9 mouse cellular contexts compared by ENCODE assay signal in genomic region chr11:108344759-108345158, GRCm38 (mm10). TPM values are rescaled to one million over a fixed set of nuclear protein-coding genes. Genes with fewer than 3 reads are reported as not detected.
DNase-seq lines count a peak whose midpoint lies in the region; ATAC-seq and TF ChIP-seq lines count a peak whose summit lies in the region.
"Had no signal": no experiment of that assay in that cellular context is flagged by ENCODE, and none has a peak within 500 bp of the region (broad histone marks: within the 10 kb centered on the region; RNA-seq: fewer than 3 reads in every experiment).

No protein-coding gene starts in this region.

- no peak for TF ChIP-seq CTCF in left cerebral cortex, adult 2 months (IDR thresholded peaks at IDR 0.05)
- TF ChIP-seq CTCF in intestine, postnatal 0 days (IDR thresholded peaks at IDR 0.05; ENCODE audit: low read depth): no peak

- peak overlapping the region; percentile 100; the same call in 1 of the 2 replicates for H3K4me2 ChIP-seq in forebrain, embryonic 11.5 days (ENCODE audit: low read depth, low read length, severe bottlenecking)
- peak overlapping the region; percentile 94 for H3K4me2 ChIP-seq in intestine, postnatal 0 days (replicated peaks; ENCODE audit: low read depth)
- peak overlapping the region; percentile 68 for H3K4me2 ChIP-seq in myocyte (ENCODE audit: low read depth)

- no peak overlapping the region; the same call in 1 of the 2 replicates for H3K27ac ChIP-seq in left cerebral cortex, adult 2 months
- no peak overlapping the region for H3K27ac ChIP-seq in forebrain, embryonic 11.5 days (ENCODE audit: low read depth, low read length)
- peak overlapping the region; percentile 85; the same call in 1 of the 2 replicates for H3K27ac ChIP-seq in intestine, postnatal 0 days (ENCODE audit: low read depth, low read length)

- no peak for TF ChIP-seq POLR2A in myocyte (IDR thresholded peaks at IDR 0.05; ENCODE audit: insufficient read length, low read depth)

- ATAC-seq in forebrain, embryonic 11.5 days (replicated peaks; ENCODE audit: low FRiP score): no peak
- no peak for ATAC-seq in intestine, postnatal 0 days

- WGBS in forebrain, embryonic 11.5 days: 50% methylated on average over 8 of the region's 8 CpGs
- WGBS in intestine, postnatal 0 days: 53% methylated on average over 8 of the region's 8 CpGs

- no peak overlapping the region for H3ac ChIP-seq in myocyte (ENCODE audit: control insufficient read depth, insufficient read length)

- H3K9ac ChIP-seq in forebrain, embryonic 11.5 days (ENCODE audit: low read length): no peak overlapping the region
- H3K9ac ChIP-seq in intestine, postnatal 0 days (ENCODE audit: low read depth, low read length): no peak overlapping the region

- H3K27me3 ChIP-seq in forebrain, embryonic 11.5 days (ENCODE audit: control insufficient read depth, insufficient read depth, low read length): peaks cover 10% of the 10 kb centered on the region
- no peaks in the 10 kb centered on the region for H3K27me3 ChIP-seq in intestine, postnatal 0 days (replicated peaks; ENCODE audit: control insufficient read depth, insufficient read depth, low read length)
- no peaks in the 10 kb centered on the region for H3K27me3 ChIP-seq in myocyte (ENCODE audit: control insufficient read depth, insufficient read depth, insufficient read length)

- H3K36me3 ChIP-seq in forebrain, embryonic 11.5 days (ENCODE audit: control insufficient read depth, insufficient read depth, low read length): no peaks in the 10 kb centered on the region
- H3K36me3 ChIP-seq in intestine, postnatal 0 days (ENCODE audit: control insufficient read depth, insufficient read depth): no peaks in the 10 kb centered on the region
- H3K36me3 ChIP-seq in myocyte (ENCODE audit: control insufficient read depth, insufficient read depth): peaks cover 3% of the 10 kb centered on the region

- DNase-seq in left cerebral cortex, adult 2 months (ENCODE audit: extremely low spot score in 1 of 2, low spot score in 2 of 2): no peak
- no peak for DNase-seq in left cerebral cortex, postnatal 14 days (ENCODE audit: low spot score in 2 of 2)
- no peak for DNase-seq in forebrain, embryonic 11.5 days (ENCODE audit: low spot score)
- DNase-seq in retina, embryonic 14.5 days (ENCODE audit: low spot score): no peak
- no peak for DNase-seq in adrenal gland, postnatal 10 days
- no peak for DNase-seq in right cerebral cortex, postnatal 36 days (ENCODE audit: low spot score in 2 of 2)
- DNase-seq: gastrocnemius, postnatal 10 days had no signal

- H3K79me2 ChIP-seq in myocyte (ENCODE audit: control insufficient read depth, insufficient read depth): peaks cover 21% of the 10 kb centered on the region

- H3K4me1 ChIP-seq in forebrain, embryonic 11.5 days (replicated peaks; ENCODE audit: control insufficient read depth, insufficient read depth, low read length): peaks cover 9% of the 10 kb centered on the region
- 0 out of 2 replicates have a peak, but pooled peaks cover 2% of the 10 kb centered on the region for H3K4me1 ChIP-seq in intestine, postnatal 0 days (replicated peaks; ENCODE audit: control insufficient read depth, insufficient read depth, low read length)

- no peaks in the 10 kb centered on the region for H3K9me3 ChIP-seq in forebrain, embryonic 11.5 days (ENCODE audit: control insufficient read depth, low read length)
- H3K9me3 ChIP-seq in intestine, postnatal 0 days (ENCODE audit: control insufficient read depth): no peaks in the 10 kb centered on the region

- intact Hi-C loops in left cerebral cortex, adult 2 months (cut with DNase I): no loop called here
- intact Hi-C loops in left cerebral cortex, postnatal 14 days (cut with DNase I): loop anchor here (5.0 kb wide), 3 partner anchors 47 to 217 kb away; no protein-coding TSS in a partner anchor

- peak overlapping the region; percentile 93 for H3K4me3 ChIP-seq in left cerebral cortex, adult 2 months
- H3K4me3 ChIP-seq in forebrain, embryonic 11.5 days (ENCODE audit: low read depth, low read length): peak overlapping the region; percentile 70; the same call in 1 of the 2 replicates
- peak overlapping the region; percentile 92 for H3K4me3 ChIP-seq in intestine, postnatal 0 days (ENCODE audit: low read depth, low read length)
- H3K4me3 ChIP-seq in myocyte: peak overlapping the region; percentile 91

TF ChIP-seq in myocyte, 11 proteins besides CTCF, POLR2A, EP300 and RAD21:
- TF ChIP-seq SRF (IDR thresholded peaks at IDR 0.05; ENCODE audit: control insufficient read depth, insufficient read length, low read depth): no peak
- no peak for TF ChIP-seq E2F4 (IDR thresholded peaks at IDR 0.05; ENCODE audit: insufficient read depth)
- no peak for TF ChIP-seq MYOD1 (IDR thresholded peaks at IDR 0.05; ENCODE audit: control insufficient read depth in 1 of 3, insufficient read length in 2 of 3, low read depth in 2 of 3)
- no peak for TF ChIP-seq TCF3 (IDR thresholded peaks at IDR 0.05; ENCODE audit: insufficient read length, low read depth)
- no peak for TF ChIP-seq MAX (IDR thresholded peaks at IDR 0.05; ENCODE audit: low read depth)
- TF ChIP-seq CEBPB (IDR thresholded peaks at IDR 0.05; ENCODE audit: insufficient read depth, poor library complexity, severe bottlenecking): no peak
- no peak for TF ChIP-seq REST (IDR thresholded peaks at IDR 0.05; ENCODE audit: insufficient read depth, insufficient read length)

RNA-seq across cellular contexts. Expression of gene Prkca, which starts 1.0 kb away (rescaled TPM):
- 100 to 1,000 TPM; 186 to 189 TPM for total RNA-seq in left cerebral cortex, adult 2 months (2021)
- 100 to 1,000 TPM; 135 to 157 TPM for total RNA-seq in left cerebral cortex, postnatal 14 days (2021)
- 4.9 and 5.2 TPM in 2 replicates for polyA plus RNA-seq in forebrain, embryonic 11.5 days (2014; fragmentation: Nextera tagmentation; extraction: Ambion mirVana)
- polyA plus RNA-seq in intestine, postnatal 0 days (2015; fragmentation: Nextera tagmentation; extraction: Ambion mirVana): 14.5 and 15.0 TPM in 2 replicates
- polyA plus RNA-seq in myocyte (2012; fragmentation: generic; extraction: Trizol): 15.3 TPM
- 10 to 100 TPM; 10.3 to 16.3 TPM for total RNA-seq in adrenal gland, postnatal 10 days (2021)

RNA-seq across cellular contexts. Expression of gene Apoh, which starts 1.6 kb away (rescaled TPM):
- 1 to 10 TPM in 1 of 2 experiments, under 1 TPM in 1; 0.77 to 1.2 TPM for total RNA-seq in left cerebral cortex, adult 2 months (2021)
- under 1 TPM; 0.38 to 0.40 TPM for total RNA-seq in left cerebral cortex, postnatal 14 days (2021)
- polyA plus RNA-seq in forebrain, embryonic 11.5 days (2014; fragmentation: Nextera tagmentation; extraction: Ambion mirVana): not detected in 2 replicates
- 0.77 and 0.94 TPM in 2 replicates for polyA plus RNA-seq in intestine, postnatal 0 days (2015; fragmentation: Nextera tagmentation; extraction: Ambion mirVana)
- 0.25 TPM for polyA plus RNA-seq in myocyte (2012; fragmentation: generic; extraction: Trizol)
- total RNA-seq in adrenal gland, postnatal 10 days (2021): 100 to 1,000 TPM; 288 to 727 TPM

Comparison
In these comparisons a context has a peak if more than half of its experiments do, and no peak if none do; other contexts are left out.
1. RNA of gene Prkca, which starts 1.0 kb away (total RNA-seq): 186 to 189 TPM in left cerebral cortex, adult 2 months and 135 to 157 TPM in left cerebral cortex, postnatal 14 days; 10.3 to 16.3 TPM in adrenal gland, postnatal 10 days; every median in the first group is over 4 times any median in the second.
2. RNA of gene Apoh, which starts 1.6 kb away (total RNA-seq): 288 to 727 TPM in adrenal gland, postnatal 10 days; 0.77 to 1.2 TPM in left cerebral cortex, adult 2 months and 0.38 to 0.40 TPM in left cerebral cortex, postnatal 14 days; every median in the first group is over 100 times any median in the second.
3. Peak in every context shown above with its lines, with median percentiles within 50 percentile points of each other: H3K4me3 ChIP-seq and H3K4me2 ChIP-seq.